Mouse (Mus musculus): ENCODE data around the gene Snx15. TPM values are rescaled to one million over a fixed set of nuclear protein-coding genes. Genes with fewer than 3 reads are reported as not detected.

The Snx15 gene
- polyA plus RNA-seq, 1 experiment from 2014 or later = 28.8 TPM

- Histone ChIP-seq H3K36me3 (ENCODE audit: inconsistent target) (peaks cover 7% of the 10 kb centered on the region; the same call in 1 of the 2 replicates), H3K79me2 (ENCODE audit: inconsistent target) (peaks cover 12% of the 10 kb centered on the region; the same call in 1 of the 2 replicates), H3K4me3 (ENCODE audit: inconsistent target) (no peak overlapping the region), H3K27ac (no peak overlapping the region)
- 89% methylated on average over 6 of the region's 6 CpGs for WGBS (ENCODE audit: missing documents)
These were observed 15.0 kb downstream of the Snx15 start for GRCm38 (mm10) chr19:6113116-6113515.

- H3K4me3 ChIP-seq (ENCODE audit: inconsistent target) = no peak within 1 kb of the TSS
- no peak within 1 kb of the TSS for H3K27ac ChIP-seq
- H3K36me3 ChIP-seq (ENCODE audit: inconsistent target) = no peaks in the 10 kb centered on the region
- H3K79me2 ChIP-seq (ENCODE audit: inconsistent target) = no peaks in the 10 kb centered on the region
- WGBS (ENCODE audit: missing documents) = 95% methylated on average over 7 of the region's 7 CpGs
These were observed 22.5 kb downstream of the Snx15 start, which contains the start of gene Naaladl1 for GRCm38 (mm10) chr19:6105586-6105985. Naaladl1 (plus strand) TSS chr19:6105782.

GRCm38 (mm10) chr19:6104476-6104875 is 23.6 kb downstream of the Snx15 start:
- H3K27ac ChIP-seq = no peak overlapping the region
- H3K79me2 ChIP-seq (ENCODE audit: inconsistent target) = no peaks in the 10 kb centered on the region
- H3K36me3 ChIP-seq (ENCODE audit: inconsistent target) = no peaks in the 10 kb centered on the region
- no peak overlapping the region for H3K4me3 ChIP-seq (ENCODE audit: inconsistent target)
- WGBS (ENCODE audit: missing documents) = 94% methylated on average over 4 of the region's 4 CpGs

GRCm38 (mm10) chr19:6102169-6102853 is 25.8 kb downstream of the Snx15 start:
- Histone ChIP-seq H3K27ac (no peak overlapping the region), H3K79me2 (ENCODE audit: inconsistent target) (no peaks in the 10 kb centered on the region), H3K4me3 (ENCODE audit: inconsistent target) (no peak overlapping the region), H3K36me3 (ENCODE audit: inconsistent target) (no peaks in the 10 kb centered on the region)
- 81% methylated on average over 6 of the region's 6 CpGs for WGBS (ENCODE audit: missing documents)

GRCm38 (mm10) chr19:6101186-6101585 is 26.9 kb downstream of the Snx15 start:
- 95% methylated on average over 6 of the region's 6 CpGs for WGBS (ENCODE audit: missing documents)
- H3K27ac ChIP-seq = no peak overlapping the region
- H3K4me3 ChIP-seq (ENCODE audit: inconsistent target) = no peak overlapping the region

GRCm38 (mm10) chr19:6097847-6098246 is 30.3 kb downstream of the Snx15 start:
- WGBS (ENCODE audit: missing documents) = 54% methylated on average over 3 of the region's 3 CpGs
- no peaks in the 10 kb centered on the region for H3K36me3 ChIP-seq (ENCODE audit: inconsistent target)
- no peak overlapping the region for H3K27ac ChIP-seq
- no peaks in the 10 kb centered on the region for H3K79me2 ChIP-seq (ENCODE audit: inconsistent target)
- no peak overlapping the region for H3K4me3 ChIP-seq (ENCODE audit: inconsistent target)

More at GRCm38 (mm10) chr19:6101186-6101585, 26.9 kb downstream of the Snx15 start:
- Histone ChIP-seq H3K36me3 (ENCODE audit: inconsistent target) (no peaks in the 10 kb centered on the region), H3K79me2 (ENCODE audit: inconsistent target) (no peaks in the 10 kb centered on the region)

GRCm38 (mm10) chr19:6094119-6094518 is 34.0 kb downstream of the Snx15 start, which contains the start of gene AC131692.1:
AC131692.1 (plus strand) TSS chr19:6094419.
- Histone ChIP-seq H3K4me3 (ENCODE audit: inconsistent target) (no peak within 1 kb of the TSS), H3K27ac (no peak within 1 kb of the TSS), H3K79me2 (ENCODE audit: inconsistent target) (peaks cover 33% of the 10 kb centered on the region; the same call in 1 of the 2 replicates), H3K36me3 (ENCODE audit: inconsistent target) (no peaks in the 10 kb centered on the region)
- 93% methylated on average over 7 of the region's 7 CpGs for WGBS (ENCODE audit: missing documents)

GRCm38 (mm10) chr19:6088841-6089240 is 39.3 kb downstream of the Snx15 start:
- H3K79me2 ChIP-seq (ENCODE audit: inconsistent target) = peaks cover 81% of the 10 kb centered on the region
- no peak overlapping the region for H3K4me3 ChIP-seq (ENCODE audit: inconsistent target)
- WGBS (ENCODE audit: missing documents) = 96% methylated on average over 13 of the region's 13 CpGs
- H3K36me3 ChIP-seq (ENCODE audit: inconsistent target) = no peaks in the 10 kb centered on the region
- no peak overlapping the region for H3K27ac ChIP-seq

- H3K27ac ChIP-seq = peak overlapping the region; percentile 64
- H3K36me3 ChIP-seq (ENCODE audit: inconsistent target) = peaks cover 20% of the 10 kb centered on the region
- 2% methylated on average over 17 of the region's 17 CpGs for WGBS (ENCODE audit: missing documents)
These were observed 42.7 kb downstream of the Snx15 start for GRCm38 (mm10) chr19:6085417-6085879.

GRCm38 (mm10) chr19:6084478-6085248 is 43.4 kb downstream of the Snx15 start, which contains the start of the genes Zfpl1 and Cdca5:
Zfpl1 (minus strand) TSS chr19:6084956.
Cdca5 (plus strand) TSS chr19:6084983.
- Histone ChIP-seq H3K36me3 (ENCODE audit: inconsistent target) (peaks cover 26% of the 10 kb centered on the region), H3K79me2 (ENCODE audit: inconsistent target) (peaks cover 73% of the 10 kb centered on the region), H3K27ac (peak within 1 kb of the TSS; percentile 64), H3K4me3 (ENCODE audit: inconsistent target) (peak within 1 kb of the TSS; percentile 96)
- WGBS (ENCODE audit: missing documents) = under 1% methylated on average over 52 of the region's 58 CpGs

More at GRCm38 (mm10) chr19:6085417-6085879, 42.7 kb downstream of the Snx15 start:
- H3K4me3 ChIP-seq (ENCODE audit: inconsistent target) = peak overlapping the region; percentile 96
- H3K79me2 ChIP-seq (ENCODE audit: inconsistent target) = peaks cover 81% of the 10 kb centered on the region

GRCm38 (mm10) chr19:6082156-6082555 is 45.9 kb downstream of the Snx15 start, which contains the start of gene Gm28374:
Gm28374 (minus strand) TSS chr19:6082256.
- WGBS (ENCODE audit: missing documents) = 89% methylated on average over 9 of the region's 9 CpGs
- Histone ChIP-seq H3K4me3 (ENCODE audit: inconsistent target) (no peak within 1 kb of the TSS), H3K36me3 (ENCODE audit: inconsistent target) (peaks cover 26% of the 10 kb centered on the region), H3K27ac (no peak within 1 kb of the TSS), H3K79me2 (ENCODE audit: inconsistent target) (peaks cover 49% of the 10 kb centered on the region)

- Histone ChIP-seq H3K4me3 (ENCODE audit: inconsistent target) (no peak within 1 kb of the TSS), H3K36me3 (ENCODE audit: inconsistent target) (peaks cover 26% of the 10 kb centered on the region), H3K27ac (no peak within 1 kb of the TSS), H3K79me2 (ENCODE audit: inconsistent target) (peaks cover 47% of the 10 kb centered on the region)
- 93% methylated on average over 12 of the region's 12 CpGs for WGBS (ENCODE audit: missing documents)
These were observed 48.1 kb downstream of the Snx15 start, which contains the start of gene Tmem262 for GRCm38 (mm10) chr19:6079983-6080480. Tmem262 (plus strand) TSS chr19:6080033.

- peaks cover 42% of the 10 kb centered on the region for H3K79me2 ChIP-seq (ENCODE audit: inconsistent target)
- 2% methylated on average over 31 of the region's 33 CpGs for WGBS (ENCODE audit: missing documents)
- H3K36me3 ChIP-seq (ENCODE audit: inconsistent target) = peaks cover 15% of the 10 kb centered on the region
- peak within 1 kb of the TSS; percentile 54 for H3K27ac ChIP-seq
- H3K4me3 ChIP-seq (ENCODE audit: inconsistent target) = peak within 1 kb of the TSS; percentile 89
These were observed 51.3 kb downstream of the Snx15 start, which contains the start of gene Vps51 for GRCm38 (mm10) chr19:6076564-6077393. Vps51 (minus strand) TSS chr19:6077231.
